Mouse (Mus musculus): ENCODE measurements around the gene 2310061I04Rik.

GRCm38 (mm10) chr17:35879245-35880057 lies 17.8 kb downstream of the 2310061I04Rik start, which contains the start of gene Dhx16:
- TF ChIP-seq CTCF (IDR thresholded peaks at IDR 0.05): peak; percentile 92
- peak; percentile 73 for TF ChIP-seq POLR2A (IDR thresholded peaks at IDR 0.05; ENCODE audit: insufficient read depth, low read depth, low read length)
- TF ChIP-seq EP300 (IDR thresholded peaks at IDR 0.05; ENCODE audit: insufficient read depth, low read depth, low read length): peak; percentile 92

Data from heart, adult 2 months (tissue).